Mouse (Mus musculus) bone marrow, adult 2 months (tissue): ENCODE measurements at regions not wholly inside any gene's neighbourhood (a gene's known extent, or its start where the extent isn't known, plus 50 kb on each side); places are given as distances from the start of the nearest gene placed in this dataset.
"Not testable (repeated sequence)": the region's sequence is repeated elsewhere in the genome, so short reads cannot be mapped to it uniquely, and the experiment has no call there.

Source experiments
- H3K27ac ChIP-seq: fragments of 200-500 bp; 2 replicates; pipeline ENCODE4 v1.5.1; 2012; ENCODE audit warnings: low read depth, mild to moderate bottlenecking, control low read depth, inconsistent platforms, low read length; ENCODE audit not compliant: control insufficient read depth, poor library complexity, insufficient read depth
- H3K4me1 ChIP-seq: fragments of 200-500 bp; 2 replicates; pipeline ENCODE4 v1.6.1; 2011; ENCODE audit warnings: low read length; ENCODE audit not compliant: control insufficient read depth, insufficient read depth
- H3K4me3 ChIP-seq: fragments of 200-500 bp; replicated peaks from 2 replicates; pipeline ENCODE3; 2011; ENCODE audit warnings: mild to moderate bottlenecking, low read depth, low read length, control low read depth; ENCODE audit not compliant: control insufficient read depth
- CTCF ChIP-seq: fragments of 200-500 bp; IDR thresholded peaks from 2 replicates; pipeline ENCODE4 v1.5.1; 2011; ENCODE audit warnings: low read length, control low read depth; ENCODE audit not compliant: control insufficient read depth, insufficient read depth
- POLR2A ChIP-seq: fragments of 200-500 bp; IDR thresholded peaks from 2 replicates; pipeline ENCODE4 v1.6.1; 2011; ENCODE audit warnings: low read depth, mild to moderate bottlenecking, control low read depth, low read length, borderline replicate concordance; ENCODE audit not compliant: control insufficient read depth
- WGBS: fragments of 180-500 bp; shearing (Covaris S2); methylation state at CpG from one replicate; pipeline ENCODE4 v1.1.7; 2018; 5-methylcytosine and 5-hydroxymethylcytosine counted together

DNA sequence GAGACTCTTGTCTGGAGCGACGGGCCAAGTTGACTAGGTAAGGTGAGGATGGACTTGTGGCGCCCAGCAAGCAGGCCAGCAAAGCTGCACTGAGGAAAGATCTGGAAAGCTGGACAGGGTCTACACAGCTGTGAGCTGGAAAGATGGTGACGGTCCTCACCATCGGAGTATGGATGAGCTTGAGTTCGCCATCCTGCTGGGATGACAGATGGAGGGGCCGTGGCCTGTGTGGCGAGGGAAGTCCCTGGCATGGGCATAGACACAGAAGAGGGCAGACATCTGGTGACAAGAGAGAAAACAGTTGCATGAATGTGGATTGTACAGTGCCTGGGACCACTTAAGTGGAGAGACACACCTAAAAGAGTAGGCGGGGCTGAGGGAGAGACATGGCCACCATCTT, 57.6 kb downstream of the Tmem270 start:
- H3K4me1 ChIP-seq: no peaks in the 10 kb centered on the region; the same call in 1 of the 2 replicates
- no peak overlapping the region for H3K4me3 ChIP-seq
- TF ChIP-seq CTCF (no peak), POLR2A (no peak)
- WGBS: 91% methylated on average over 9 of the region's 9 CpGs
- no peak overlapping the region for H3K27ac ChIP-seq

DNA sequence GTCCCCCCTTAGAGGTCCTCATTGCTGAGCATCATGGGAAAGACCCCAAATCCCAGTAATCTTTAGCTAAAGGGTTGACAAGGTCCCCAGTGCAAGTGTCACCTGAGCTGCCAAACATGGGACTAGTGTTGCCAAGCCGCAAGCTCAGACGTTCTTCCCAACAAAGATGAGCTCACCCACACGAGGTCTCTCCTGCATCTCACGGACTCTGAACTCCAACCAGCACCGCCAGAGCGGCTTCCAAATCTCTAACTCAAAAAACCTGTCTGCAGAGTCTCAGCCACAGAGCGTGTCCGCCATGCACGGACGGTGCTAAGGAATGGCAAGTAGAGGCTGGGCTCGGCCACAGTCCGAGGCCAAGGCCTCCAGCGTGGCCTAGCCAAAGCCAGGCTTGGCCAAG, 58.0 kb downstream of the Tmem270 start:
- 88% methylated on average over 13 of the region's 13 CpGs for WGBS
- TF ChIP-seq CTCF: no peak
- no peak for TF ChIP-seq POLR2A
- Histone ChIP-seq H3K4me3 (no peak overlapping the region), H3K27ac (no peak overlapping the region), H3K4me1 (no peaks in the 10 kb centered on the region; the same call in 1 of the 2 replicates)

DNA sequence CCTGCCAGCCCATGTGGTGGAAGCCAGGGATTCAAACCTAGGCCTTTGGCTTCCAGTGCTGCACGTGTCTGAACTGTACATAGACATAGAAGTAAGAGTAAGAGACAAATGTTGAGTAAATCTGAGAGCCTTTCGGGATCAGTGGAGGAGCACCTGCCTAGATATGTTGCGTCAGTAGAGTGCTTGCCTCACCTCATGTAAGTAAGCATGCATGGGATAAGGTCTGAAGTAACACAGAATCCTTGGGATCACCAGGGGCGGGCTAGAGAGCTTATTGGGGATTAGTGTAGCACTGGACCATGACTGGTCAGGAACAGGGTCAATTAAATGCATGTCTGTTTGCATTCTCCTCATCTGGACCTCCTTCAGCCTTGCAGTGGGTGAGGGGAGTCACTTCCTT, 61.1 kb downstream of the Tmem270 start:
- TF ChIP-seq CTCF (no peak), POLR2A (no peak)
- 66% methylated on average over 4 of the region's 4 CpGs for WGBS
- no peak overlapping the region for H3K27ac ChIP-seq
- no peak overlapping the region for H3K4me3 ChIP-seq
- H3K4me1 ChIP-seq: no peaks in the 10 kb centered on the region; the same call in 1 of the 2 replicates

- not testable (repeated sequence) for H3K4me3 ChIP-seq, H3K4me1 ChIP-seq, H3K27ac ChIP-seq
- 56% methylated on average over 3 of the region's 3 CpGs for WGBS
These were observed 62.3 kb downstream of the Tmem270 start for GRCm38 (mm10) chr5:134844216-134844615.

DNA sequence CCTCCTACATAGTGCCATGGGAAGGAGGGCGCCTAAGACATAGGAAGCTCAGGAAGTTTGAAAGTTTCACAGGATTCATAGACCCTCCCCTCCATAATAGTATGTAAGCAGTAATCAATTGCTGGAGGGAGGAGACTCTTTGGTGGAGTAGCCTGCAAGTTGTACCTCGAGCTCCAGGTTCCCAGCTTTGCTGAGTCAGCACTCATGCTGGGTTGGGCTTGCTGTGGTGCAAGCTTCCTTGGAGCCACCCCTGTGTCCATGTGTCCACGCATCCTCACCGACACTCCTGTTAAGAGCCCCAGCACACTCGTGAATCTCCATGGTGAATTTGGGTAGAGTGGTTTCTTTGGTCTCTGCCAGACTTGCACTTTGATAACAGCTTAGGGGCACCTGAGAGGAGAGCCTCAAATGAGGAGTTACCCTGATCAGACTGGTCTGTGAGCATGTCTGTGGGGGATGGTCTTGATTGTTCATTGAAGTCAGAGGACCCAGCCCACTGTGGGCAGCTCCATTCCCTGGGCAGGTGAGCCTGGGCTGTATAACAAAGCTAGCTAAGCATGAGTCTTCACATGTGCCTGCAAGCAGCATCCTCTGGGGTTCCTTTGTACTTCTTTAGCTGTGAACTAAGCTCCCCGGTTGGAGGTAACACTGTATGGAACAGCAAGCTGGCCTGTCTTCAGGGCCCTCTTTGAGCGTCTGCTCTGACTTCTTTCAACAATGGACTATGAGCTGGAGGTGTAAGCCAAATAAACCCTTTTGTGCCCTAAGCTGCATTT, 65.1 kb downstream of the Tmem270 start:
- Histone ChIP-seq H3K4me3 (no peak overlapping the region), H3K4me1 (no peaks in the 10 kb centered on the region; the same call in 1 of the 2 replicates), H3K27ac (no peak overlapping the region)
- WGBS: 81% methylated on average over 7 of the region's 7 CpGs
- TF ChIP-seq POLR2A: no peak
- TF ChIP-seq CTCF: no peak

DNA sequence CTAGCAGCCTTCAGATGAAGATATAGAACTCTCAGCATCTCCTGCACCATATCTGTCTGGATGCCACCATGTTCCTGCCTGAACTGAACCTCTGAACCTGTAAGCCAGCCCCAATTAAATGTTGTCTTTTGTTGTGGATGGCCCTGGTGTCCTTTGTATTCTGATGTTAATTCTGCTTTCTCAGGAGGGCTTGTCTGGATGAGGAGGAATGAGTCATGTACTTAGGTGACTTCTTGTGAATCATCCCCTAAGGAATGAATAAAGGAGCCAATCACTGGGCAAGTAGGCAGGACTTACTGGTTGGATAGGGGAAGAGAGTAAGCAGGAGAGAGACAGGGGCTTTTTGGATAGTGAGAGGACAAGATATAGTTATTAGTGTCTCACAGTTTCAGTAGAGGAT, 70.0 kb downstream of the Tmem270 start:
- TF ChIP-seq POLR2A (no peak), CTCF (no peak)
- Histone ChIP-seq H3K4me3 (no peak overlapping the region), H3K4me1 (no peaks in the 10 kb centered on the region), H3K27ac (no peak overlapping the region)

DNA sequence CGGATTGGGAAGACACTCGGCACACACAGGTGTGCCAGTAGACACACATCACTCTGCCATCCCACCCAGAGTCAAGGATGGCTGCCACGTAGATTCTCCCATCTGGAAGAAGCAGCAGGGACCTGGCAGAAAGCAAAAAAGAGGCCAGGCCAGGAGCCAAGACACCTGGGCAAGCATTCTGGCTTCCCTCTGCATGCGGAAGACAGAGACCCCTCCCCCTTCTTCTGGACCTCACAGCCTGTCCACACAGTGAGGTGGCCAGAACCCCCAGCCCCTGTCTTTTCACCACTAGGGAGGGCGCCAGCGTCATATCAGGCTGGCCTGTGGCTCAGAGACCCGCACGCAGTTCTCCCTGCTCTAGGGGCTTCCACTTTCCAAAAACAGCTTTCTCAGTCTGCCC, 73.6 kb downstream of the Tmem270 start:
- Histone ChIP-seq H3K4me1 (no peaks in the 10 kb centered on the region), H3K27ac (no peak overlapping the region), H3K4me3 (no peak overlapping the region)
- no peak for TF ChIP-seq POLR2A
- TF ChIP-seq CTCF: no peak
- 87% methylated on average over 8 of the region's 8 CpGs for WGBS

DNA sequence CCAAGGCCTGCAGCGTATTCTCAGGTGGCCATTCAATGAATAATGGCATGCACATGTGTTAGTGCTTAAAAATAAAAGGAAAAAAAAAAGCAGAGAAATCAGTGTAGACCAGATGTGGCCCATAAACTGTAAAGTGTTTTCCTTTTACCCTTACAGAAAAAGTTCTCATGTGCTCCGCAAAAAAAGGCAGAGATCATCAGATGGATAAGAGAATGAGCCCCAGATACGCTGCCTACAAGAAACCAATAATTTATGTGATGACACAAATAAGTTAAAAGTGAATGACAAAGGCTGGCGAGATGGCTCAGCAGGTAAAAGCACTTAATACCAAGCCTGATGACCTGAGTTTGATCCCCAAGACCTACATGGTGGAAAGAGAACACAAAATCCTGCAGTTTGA, 70.5 kb upstream of the Eln start:
- no peak overlapping the region for H3K27ac ChIP-seq
- WGBS: 77% methylated on average over 4 of the region's 4 CpGs
- no peaks in the 10 kb centered on the region for H3K4me1 ChIP-seq
- no peak for TF ChIP-seq POLR2A
- no peak for TF ChIP-seq CTCF
- H3K4me3 ChIP-seq: no peak overlapping the region

- H3K27ac ChIP-seq: no peak overlapping the region
- TF ChIP-seq CTCF (no peak), POLR2A (no peak)
- H3K4me3 ChIP-seq: no peak overlapping the region
- no peaks in the 10 kb centered on the region for H3K4me1 ChIP-seq
- 86% methylated on average over 9 of the region's 9 CpGs for WGBS
These were observed 62.0 kb upstream of the Eln start for GRCm38 (mm10) chr5:134809121-134809520.
